Mouse (Mus musculus): ENCODE results near the gene Pdik1l. TPM values are rescaled to one million over a fixed set of nuclear protein-coding genes. Genes with fewer than 3 reads are reported as not detected.
A peak's percentile ranks its signal among the peaks of the same experiment; 100 is the strongest.

Gene Pdik1l
- total and polyA plus RNA-seq, 2 experiments from 2014 or later = 30.8 to 44.8 TPM

DNA sequence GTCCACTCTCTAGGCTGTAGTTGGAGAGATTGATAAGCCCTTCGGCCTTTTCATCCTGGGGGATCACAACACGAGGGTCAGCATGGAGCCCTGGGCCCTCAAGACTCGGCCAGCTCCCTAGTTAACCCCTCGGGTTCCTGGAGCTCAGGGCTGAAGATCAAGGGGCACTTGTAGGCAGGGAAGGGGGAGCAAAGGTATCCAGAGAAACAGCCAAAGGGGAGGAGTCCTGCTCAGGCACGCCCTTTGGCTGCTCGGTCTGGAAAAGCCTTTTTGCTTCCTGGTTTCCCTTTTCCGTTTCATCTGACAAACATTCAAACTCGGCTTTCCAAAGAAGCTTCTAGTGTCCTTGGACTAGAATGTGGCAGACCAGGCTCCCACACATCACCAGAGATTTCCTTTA, 57.3 kb downstream of the Pdik1l start:
- Histone ChIP-seq H3K27ac (ENCODE audit: low read depth, low read length) (no peak overlapping the region), H3K4me1 (ENCODE audit: insufficient read depth, low read length) (no peaks in the 10 kb centered on the region), H3K27me3 (ENCODE audit: insufficient read depth, low read length) (no peaks in the 10 kb centered on the region), H3K4me2 (ENCODE audit: low read depth, low read length, poor library complexity, severe bottlenecking) (no peak overlapping the region), H3K4me3 (ENCODE audit: low read depth, low read length) (no peak overlapping the region), H3K9ac (replicated peaks; ENCODE audit: low read length, poor library complexity, severe bottlenecking) (no peak overlapping the region), H3K36me3 (ENCODE audit: insufficient read depth, low read length) (no peaks in the 10 kb centered on the region), H3K9me3 (ENCODE audit: low read length) (no peaks in the 10 kb centered on the region)
- 44% methylated on average over 8 of the region's 8 CpGs for WGBS
- DNase-seq (ENCODE audit: low spot score) = no peak
- no peak for ATAC-seq (ENCODE audit: low FRiP score)
- TF ChIP-seq CTCF (IDR thresholded peaks at IDR 0.05) = no peak

DNA sequence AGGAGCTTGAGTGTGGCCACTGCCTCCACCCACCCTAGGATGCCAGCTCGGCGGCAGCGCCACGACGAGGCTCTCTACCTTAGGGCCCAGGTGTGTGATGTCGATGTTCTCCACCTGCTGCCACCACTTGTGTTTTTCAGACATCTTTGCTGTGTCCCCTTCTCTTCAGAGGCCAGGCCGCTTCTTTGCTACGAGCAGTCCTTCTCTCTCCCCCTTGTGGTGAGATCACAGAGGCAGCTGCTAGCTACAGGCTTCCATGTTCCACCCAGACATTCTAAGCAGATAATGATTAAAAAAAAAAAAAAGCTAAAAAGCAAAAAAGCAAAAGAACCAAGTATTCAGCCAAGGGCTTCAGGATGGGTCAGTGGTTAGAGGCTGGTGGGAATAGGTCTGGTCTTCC, 60.5 kb downstream of the Pdik1l start, which contains the start of gene Catsper4:
Gene Catsper4, minus strand, starts transcription at position 190 of the 400 bp plus-strand sequence.
- no peak within 1 kb of the TSS for H3K9ac ChIP-seq (replicated peaks; ENCODE audit: low read length, poor library complexity, severe bottlenecking)
- no peaks in the 10 kb centered on the region for H3K4me1 ChIP-seq (ENCODE audit: insufficient read depth, low read length)
- no peaks in the 10 kb centered on the region for H3K9me3 ChIP-seq (ENCODE audit: low read length)
- no peak within 1 kb of the TSS for H3K4me3 ChIP-seq (ENCODE audit: low read depth, low read length)
- TF ChIP-seq CTCF (IDR thresholded peaks at IDR 0.05) = peak; percentile 64
- no peak for ATAC-seq (ENCODE audit: low FRiP score)
- WGBS = 76% methylated on average over 8 of the region's 8 CpGs
- peak; percentile 40 for DNase-seq (ENCODE audit: low spot score)
- no peaks in the 10 kb centered on the region for H3K27me3 ChIP-seq (ENCODE audit: insufficient read depth, low read length)
- H3K4me2 ChIP-seq (ENCODE audit: low read depth, low read length, poor library complexity, severe bottlenecking) = no peak within 1 kb of the TSS
- no peaks in the 10 kb centered on the region for H3K36me3 ChIP-seq (ENCODE audit: insufficient read depth, low read length)
- no peak within 1 kb of the TSS for H3K27ac ChIP-seq (ENCODE audit: low read depth, low read length)

Other genes starting within 250 kb of the Pdik1l start
- gene Zfp683, start 234.1 kb downstream of the Pdik1l start, total RNA-seq (2014; rRNA removed) = not detected in 2 replicates
- not detected in 2 replicates for gene Zfp683, start 234.1 kb downstream of the Pdik1l start, polyA plus RNA-seq (2015; fragmentation: Nextera tagmentation; extraction: Ambion mirVana)
- 4.2 and 4.5 TPM in 2 replicates for gene Crybg2, start 227.1 kb downstream of the Pdik1l start, total RNA-seq (2014; rRNA removed)
- 7.7 and 8.4 TPM in 2 replicates for gene Crybg2, start 227.1 kb downstream of the Pdik1l start, polyA plus RNA-seq (2015; fragmentation: Nextera tagmentation; extraction: Ambion mirVana)
- gene Cd52, start 192.8 kb downstream of the Pdik1l start, total RNA-seq (2014; rRNA removed) = 0.66 TPM in 1 of 2 replicates, not detected in the other
- gene Cd52, start 192.8 kb downstream of the Pdik1l start, polyA plus RNA-seq (2015; fragmentation: Nextera tagmentation; extraction: Ambion mirVana) = 2.0 and 2.7 TPM in 2 replicates
- gene Ubxn11, start 185.3 kb downstream of the Pdik1l start, total RNA-seq (2014; rRNA removed) = 4.9 and 8.4 TPM in 2 replicates
- gene Ubxn11, start 185.3 kb downstream of the Pdik1l start, polyA plus RNA-seq (2015; fragmentation: Nextera tagmentation; extraction: Ambion mirVana) = 11.2 and 13.7 TPM in 2 replicates
- 162 and 224 TPM in 2 replicates for gene Sh3bgrl3, start 159.1 kb downstream of the Pdik1l start, total RNA-seq (2014; rRNA removed)
- 565 and 583 TPM in 2 replicates for gene Sh3bgrl3, start 159.1 kb downstream of the Pdik1l start, polyA plus RNA-seq (2015; fragmentation: Nextera tagmentation; extraction: Ambion mirVana)
- gene Cep85, start 100.8 kb downstream of the Pdik1l start, total RNA-seq (2014; rRNA removed) = 10.0 and 12.5 TPM in 2 replicates
- gene Cep85, start 100.8 kb downstream of the Pdik1l start, polyA plus RNA-seq (2015; fragmentation: Nextera tagmentation; extraction: Ambion mirVana) = 13.3 and 14.8 TPM in 2 replicates
- not detected in 2 replicates for gene Gm7534, start 84.9 kb downstream of the Pdik1l start, total RNA-seq (2014; rRNA removed)
- gene Gm7534, start 84.9 kb downstream of the Pdik1l start, polyA plus RNA-seq (2015; fragmentation: Nextera tagmentation; extraction: Ambion mirVana) = not detected in 2 replicates
- 0.38 TPM in 1 of 2 replicates, not detected in the other for gene Catsper4, start 60.5 kb downstream of the Pdik1l start, total RNA-seq (2014; rRNA removed)
- gene Catsper4, start 60.5 kb downstream of the Pdik1l start, polyA plus RNA-seq (2015; fragmentation: Nextera tagmentation; extraction: Ambion mirVana) = 0.16 TPM in 1 of 2 replicates, not detected in the other
- gene Cnksr1, start 49.5 kb downstream of the Pdik1l start, total RNA-seq (2014; rRNA removed) = 0.27 and 0.38 TPM in 2 replicates
- gene Cnksr1, start 49.5 kb downstream of the Pdik1l start, polyA plus RNA-seq (2015; fragmentation: Nextera tagmentation; extraction: Ambion mirVana) = 0.13 and 0.28 TPM in 2 replicates
- not detected in 2 replicates for gene E130218I03Rik, start 44.2 kb downstream of the Pdik1l start, total RNA-seq (2014; rRNA removed)
- gene E130218I03Rik, start 44.2 kb downstream of the Pdik1l start, polyA plus RNA-seq (2015; fragmentation: Nextera tagmentation; extraction: Ambion mirVana) = 0.31 and 0.49 TPM in 2 replicates
- 10.6 and 15.4 TPM in 2 replicates for gene Zfp593, start 42.3 kb downstream of the Pdik1l start, total RNA-seq (2014; rRNA removed)
- gene Zfp593, start 42.3 kb downstream of the Pdik1l start, polyA plus RNA-seq (2015; fragmentation: Nextera tagmentation; extraction: Ambion mirVana) = 9.2 and 11.1 TPM in 2 replicates
- gene Gm30191, start 41.0 kb downstream of the Pdik1l start, total RNA-seq (2014; rRNA removed) = not detected in 2 replicates
- gene Gm30191, start 41.0 kb downstream of the Pdik1l start, polyA plus RNA-seq (2015; fragmentation: Nextera tagmentation; extraction: Ambion mirVana) = 0.37 and 0.42 TPM in 2 replicates
- 18.0 and 27.1 TPM in 2 replicates for gene Grrp1, start 33.8 kb downstream of the Pdik1l start, total RNA-seq (2014; rRNA removed)
- 15.7 and 17.8 TPM in 2 replicates for gene Grrp1, start 33.8 kb downstream of the Pdik1l start, polyA plus RNA-seq (2015; fragmentation: Nextera tagmentation; extraction: Ambion mirVana)
- 1.5 and 2.0 TPM in 2 replicates for gene Trim63, start 27.2 kb upstream of the Pdik1l start, total RNA-seq (2014; rRNA removed)
- 0.49 and 0.73 TPM in 2 replicates for gene Trim63, start 27.2 kb upstream of the Pdik1l start, polyA plus RNA-seq (2015; fragmentation: Nextera tagmentation; extraction: Ambion mirVana)
- gene Slc30a2, start 55.3 kb upstream of the Pdik1l start, total RNA-seq (2014; rRNA removed) = not detected in 2 replicates
- gene Slc30a2, start 55.3 kb upstream of the Pdik1l start, polyA plus RNA-seq (2015; fragmentation: Nextera tagmentation; extraction: Ambion mirVana) = 0.17 and 0.21 TPM in 2 replicates
- 2.1 and 2.2 TPM in 2 replicates for gene Extl1, start 96.0 kb upstream of the Pdik1l start, total RNA-seq (2014; rRNA removed)
- 0.79 and 1.2 TPM in 2 replicates for gene Extl1, start 96.0 kb upstream of the Pdik1l start, polyA plus RNA-seq (2015; fragmentation: Nextera tagmentation; extraction: Ambion mirVana)
- 8.3 and 11.6 TPM in 2 replicates for gene Pafah2, start 108.4 kb upstream of the Pdik1l start, total RNA-seq (2014; rRNA removed)
- gene Pafah2, start 108.4 kb upstream of the Pdik1l start, polyA plus RNA-seq (2015; fragmentation: Nextera tagmentation; extraction: Ambion mirVana) = 5.7 and 6.7 TPM in 2 replicates
- 1,269 and 1,609 TPM in 2 replicates for gene Stmn1, start 180.4 kb upstream of the Pdik1l start, total RNA-seq (2014; rRNA removed)
- gene Stmn1, start 180.4 kb upstream of the Pdik1l start, polyA plus RNA-seq (2015; fragmentation: Nextera tagmentation; extraction: Ambion mirVana) = 6,261 and 6,359 TPM in 2 replicates
- gene Paqr7, start 208.8 kb upstream of the Pdik1l start, total RNA-seq (2014; rRNA removed) = 69.2 and 97.8 TPM in 2 replicates
- 38.9 and 41.3 TPM in 2 replicates for gene Paqr7, start 208.8 kb upstream of the Pdik1l start, polyA plus RNA-seq (2015; fragmentation: Nextera tagmentation; extraction: Ambion mirVana)
- 1.5 and 2.0 TPM in 2 replicates for gene Aunip, start 223.1 kb upstream of the Pdik1l start, total RNA-seq (2014; rRNA removed)
- gene Aunip, start 223.1 kb upstream of the Pdik1l start, polyA plus RNA-seq (2015; fragmentation: Nextera tagmentation; extraction: Ambion mirVana) = 0.91 and 1.3 TPM in 2 replicates
- 135 and 167 TPM in 2 replicates for gene Mtfr1l, start 247.5 kb upstream of the Pdik1l start, total RNA-seq (2014; rRNA removed)
- gene Mtfr1l, start 247.5 kb upstream of the Pdik1l start, polyA plus RNA-seq (2015; fragmentation: Nextera tagmentation; extraction: Ambion mirVana) = 191 and 196 TPM in 2 replicates